Mouse (Mus musculus): ENCODE measurements at regions not wholly inside any gene's neighbourhood (a gene's known extent, or its start where the extent isn't known, plus 50 kb on each side); places are given as distances from the start of the nearest gene placed in this dataset.
"Not testable (repeated sequence)": the region's sequence is repeated elsewhere in the genome, so short reads cannot be mapped to it uniquely, and the experiment has no call there.

GRCm38 (mm10) chr12:46636888-46637287 is 181.8 kb downstream of the Nova1 start:
- H3K4me2 ChIP-seq (replicated peaks), result no peak overlapping the region
- peaks cover 45% of the 10 kb centered on the region for H3K27me3 ChIP-seq

GRCm38 (mm10) chr12:46635125-46635772 is 183.5 kb downstream of the Nova1 start:
- Histone ChIP-seq H3K4me1 (peaks cover 15% of the 10 kb centered on the region), H3K4me2 (replicated peaks) (no peak overlapping the region), H3K36me3 (no peaks in the 10 kb centered on the region), H3K9me3 (no peaks in the 10 kb centered on the region), H3K27ac (replicated peaks) (no peak overlapping the region), H3K9ac (replicated peaks) (no peak overlapping the region), H3K27me3 (peaks cover 37% of the 10 kb centered on the region), H3K4me3 (no peak overlapping the region)
- WGBS, result 2% methylated on average over 6 of the region's 6 CpGs
- peak; percentile 90 for ATAC-seq (replicated peaks)

More at GRCm38 (mm10) chr12:46636888-46637287, 181.8 kb downstream of the Nova1 start:
- H3K4me1 ChIP-seq, result peaks cover 15% of the 10 kb centered on the region
- no peak overlapping the region for H3K27ac ChIP-seq (replicated peaks)
- H3K9me3 ChIP-seq, result no peaks in the 10 kb centered on the region
- H3K4me3 ChIP-seq, result no peak overlapping the region
- H3K9ac ChIP-seq (replicated peaks), result no peak overlapping the region
- ATAC-seq (replicated peaks), result no peak
- no peaks in the 10 kb centered on the region for H3K36me3 ChIP-seq

GRCm38 (mm10) chr12:46634771-46635124 is 184.0 kb downstream of the Nova1 start:
- H3K4me2 ChIP-seq (replicated peaks), result no peak overlapping the region
- no peaks in the 10 kb centered on the region for H3K36me3 ChIP-seq
- H3K9ac ChIP-seq (replicated peaks), result no peak overlapping the region
- ATAC-seq (replicated peaks), result no peak
- H3K9me3 ChIP-seq, result no peaks in the 10 kb centered on the region
- H3K27me3 ChIP-seq, result peaks cover 37% of the 10 kb centered on the region
- peaks cover 15% of the 10 kb centered on the region for H3K4me1 ChIP-seq
- H3K27ac ChIP-seq (replicated peaks), result no peak overlapping the region
- 13% methylated on average over 1 of the region's 1 CpGs for WGBS
- no peak overlapping the region for H3K4me3 ChIP-seq

- peaks cover 35% of the 10 kb centered on the region for H3K27me3 ChIP-seq
- not testable (repeated sequence) for H3K4me2 ChIP-seq (replicated peaks); H3K36me3 ChIP-seq; ATAC-seq (replicated peaks); H3K9me3 ChIP-seq; H3K9ac ChIP-seq (replicated peaks); H3K4me3 ChIP-seq; H3K27ac ChIP-seq (replicated peaks)
- peaks cover 15% of the 10 kb centered on the region for H3K4me1 ChIP-seq
These were observed 186.3 kb downstream of the Nova1 start for GRCm38 (mm10) chr12:46632384-46632783.

- no peak overlapping the region for H3K4me3 ChIP-seq
- no peaks in the 10 kb centered on the region for H3K9me3 ChIP-seq
- no peaks in the 10 kb centered on the region for H3K36me3 ChIP-seq
- no peaks in the 10 kb centered on the region for H3K4me1 ChIP-seq
- no peak overlapping the region for H3K4me2 ChIP-seq (replicated peaks)
- H3K27me3 ChIP-seq, result peaks cover 8% of the 10 kb centered on the region; the same call in 1 of the 2 replicates
- H3K27ac ChIP-seq (replicated peaks), result no peak overlapping the region
- no peak for ATAC-seq (replicated peaks)
- 83% methylated on average over 2 of the region's 2 CpGs for WGBS
- no peak overlapping the region for H3K9ac ChIP-seq (replicated peaks)
These were observed 191.4 kb downstream of the Nova1 start for GRCm38 (mm10) chr12:46627320-46627719.

- 95% methylated on average over 2 of the region's 2 CpGs for WGBS
- Histone ChIP-seq H3K4me1 (peaks cover 11% of the 10 kb centered on the region), H3K9ac (replicated peaks) (no peak overlapping the region), H3K27me3 (no peaks in the 10 kb centered on the region), H3K36me3 (no peaks in the 10 kb centered on the region), H3K9me3 (no peaks in the 10 kb centered on the region), H3K4me3 (no peak overlapping the region), H3K4me2 (replicated peaks) (no peak overlapping the region), H3K27ac (replicated peaks) (no peak overlapping the region)
- ATAC-seq (replicated peaks), result no peak
These were observed 207.3 kb downstream of the Nova1 start for GRCm38 (mm10) chr12:46611439-46611838.

- ATAC-seq (replicated peaks), result peak; percentile 74; the same call in 1 of the 2 replicates
- Histone ChIP-seq H3K4me2 (replicated peaks) (no peak overlapping the region), H3K27me3 (no peaks in the 10 kb centered on the region), H3K9me3 (no peaks in the 10 kb centered on the region), H3K27ac (replicated peaks) (no peak overlapping the region), H3K4me1 (peaks cover 11% of the 10 kb centered on the region), H3K9ac (replicated peaks) (no peak overlapping the region), H3K36me3 (no peaks in the 10 kb centered on the region), H3K4me3 (no peak overlapping the region)
- WGBS, result 43% methylated on average over 12 of the region's 12 CpGs
These were observed 209.0 kb downstream of the Nova1 start for GRCm38 (mm10) chr12:46609580-46610311.

GRCm38 (mm10) chr12:46608290-46608910 is 210.3 kb downstream of the Nova1 start:
- no peaks in the 10 kb centered on the region for H3K27me3 ChIP-seq
- peak; percentile 64; the same call in 1 of the 2 replicates for ATAC-seq (replicated peaks)
- no peak overlapping the region for H3K4me2 ChIP-seq (replicated peaks)
- no peak overlapping the region for H3K4me3 ChIP-seq
- H3K9me3 ChIP-seq, result no peaks in the 10 kb centered on the region
- H3K4me1 ChIP-seq, result peaks cover 11% of the 10 kb centered on the region
- 63% methylated on average over 10 of the region's 10 CpGs for WGBS
- no peak overlapping the region for H3K27ac ChIP-seq (replicated peaks)
- no peak overlapping the region for H3K9ac ChIP-seq (replicated peaks)
- H3K36me3 ChIP-seq, result no peaks in the 10 kb centered on the region

GRCm38 (mm10) chr12:46597200-46597599 is 221.5 kb downstream of the Nova1 start:
- 7% methylated on average over 4 of the region's 4 CpGs for WGBS

GRCm38 (mm10) chr12:46568665-46569064 is 250.1 kb downstream of the Nova1 start:
- H3K4me2 ChIP-seq (replicated peaks), result no peak overlapping the region
- H3K4me1 ChIP-seq, result peaks cover 8% of the 10 kb centered on the region
- 87% methylated on average over 2 of the region's 2 CpGs for WGBS
- no peaks in the 10 kb centered on the region for H3K27me3 ChIP-seq
- no peak overlapping the region for H3K27ac ChIP-seq (replicated peaks)
- H3K9ac ChIP-seq (replicated peaks), result no peak overlapping the region
- H3K36me3 ChIP-seq, result no peaks in the 10 kb centered on the region
- no peak for ATAC-seq (replicated peaks)
- H3K9me3 ChIP-seq, result no peaks in the 10 kb centered on the region
- no peak overlapping the region for H3K4me3 ChIP-seq

More at GRCm38 (mm10) chr12:46597200-46597599, 221.5 kb downstream of the Nova1 start:
- Histone ChIP-seq H3K27me3 (no peaks in the 10 kb centered on the region), H3K9me3 (no peaks in the 10 kb centered on the region), H3K4me2 (replicated peaks) (no peak overlapping the region), H3K4me1 (0 out of 2 replicates have a peak, but pooled peaks cover 6% of the 10 kb centered on the region), H3K4me3 (no peak overlapping the region), H3K36me3 (no peaks in the 10 kb centered on the region), H3K9ac (replicated peaks) (no peak overlapping the region), H3K27ac (replicated peaks) (no peak overlapping the region)
- no peak for ATAC-seq (replicated peaks)

GRCm38 (mm10) chr12:46566324-46566723 is 252.4 kb downstream of the Nova1 start:
- Histone ChIP-seq H3K4me2 (replicated peaks) (no peak overlapping the region), H3K36me3 (no peaks in the 10 kb centered on the region), H3K4me1 (peaks cover 8% of the 10 kb centered on the region), H3K9me3 (no peaks in the 10 kb centered on the region), H3K27me3 (no peaks in the 10 kb centered on the region), H3K27ac (replicated peaks) (no peak overlapping the region), H3K4me3 (no peak overlapping the region), H3K9ac (replicated peaks) (no peak overlapping the region)
- 12% methylated on average over 2 of the region's 2 CpGs for WGBS
- peak; percentile 73 for ATAC-seq (replicated peaks)

GRCm38 (mm10) chr12:46520942-46521341 is 297.8 kb downstream of the Nova1 start:
- ATAC-seq (replicated peaks), result peak; percentile 77

More at GRCm38 (mm10) chr12:46520942-46521341, 297.8 kb downstream of the Nova1 start:
- 0 out of 2 replicates have a peak, but pooled peaks cover 3% of the 10 kb centered on the region for H3K4me1 ChIP-seq
- no peak overlapping the region for H3K9ac ChIP-seq (replicated peaks)
- no peaks in the 10 kb centered on the region for H3K27me3 ChIP-seq
- WGBS, result 7% methylated on average over 3 of the region's 3 CpGs
- no peaks in the 10 kb centered on the region for H3K36me3 ChIP-seq
- H3K27ac ChIP-seq (replicated peaks), result no peak overlapping the region
- no peak overlapping the region for H3K4me3 ChIP-seq
- no peaks in the 10 kb centered on the region for H3K9me3 ChIP-seq
- H3K4me2 ChIP-seq (replicated peaks), result no peak overlapping the region

All from forebrain, embryonic 15.5 days (tissue).